Mouse (Mus musculus): Measurements from ENCODE around the gene Nell2. TPM values are rescaled to one million over a fixed set of nuclear protein-coding genes. Genes with fewer than 3 reads are reported as not detected.

Nell2 gene
- polyA plus RNA-seq, 1 experiment from 2014 or later = 0.91 TPM

- Histone ChIP-seq H3K36me3 (no peaks in the 10 kb centered on the region), H3K4me2 (no peak overlapping the region), H3K9me3 (replicated peaks) (no peaks in the 10 kb centered on the region), H3K27me3 (no peaks in the 10 kb centered on the region), H3K9ac (no peak overlapping the region), H3K27ac (no peak overlapping the region), H3K4me1 (replicated peaks) (no peaks in the 10 kb centered on the region), H3K4me3 (no peak overlapping the region)
- ATAC-seq (replicated peaks; ENCODE audit: insufficient number of reproducible peaks, insufficient read depth, low FRiP score, low read depth) = no peak
- WGBS = 76% methylated on average over 7 of the region's 7 CpGs
These were observed 457.5 kb downstream of the Nell2 start for GRCm38 (mm10) chr15:95070881-95071280.

- no peak for ATAC-seq (replicated peaks; ENCODE audit: insufficient number of reproducible peaks, insufficient read depth, low FRiP score, low read depth)
- Histone ChIP-seq H3K4me2 (no peak overlapping the region), H3K27ac (no peak overlapping the region), H3K27me3 (no peaks in the 10 kb centered on the region), H3K4me3 (no peak overlapping the region), H3K9ac (no peak overlapping the region), H3K36me3 (no peaks in the 10 kb centered on the region), H3K4me1 (replicated peaks) (no peaks in the 10 kb centered on the region), H3K9me3 (replicated peaks) (no peaks in the 10 kb centered on the region)
- 71% methylated on average over 1 of the region's 1 CpGs for WGBS
These were observed 459.6 kb downstream of the Nell2 start for GRCm38 (mm10) chr15:95068799-95069198.

- no peaks in the 10 kb centered on the region for H3K9me3 ChIP-seq (replicated peaks)
- no peak overlapping the region for H3K4me2 ChIP-seq
- 89% methylated on average over 1 of the region's 1 CpGs for WGBS
- no peaks in the 10 kb centered on the region for H3K27me3 ChIP-seq
- no peak overlapping the region for H3K4me3 ChIP-seq
- H3K9ac ChIP-seq = no peak overlapping the region
- no peaks in the 10 kb centered on the region for H3K4me1 ChIP-seq (replicated peaks)
- no peak overlapping the region for H3K27ac ChIP-seq
- H3K36me3 ChIP-seq = no peaks in the 10 kb centered on the region
- ATAC-seq (replicated peaks; ENCODE audit: insufficient number of reproducible peaks, insufficient read depth, low FRiP score, low read depth) = no peak
These were observed 460.3 kb downstream of the Nell2 start for GRCm38 (mm10) chr15:95068023-95068422.

GRCm38 (mm10) chr15:95055081-95055650, 473.2 kb downstream of the Nell2 start:
- no peak overlapping the region for H3K4me3 ChIP-seq
- no peak overlapping the region for H3K4me2 ChIP-seq
- H3K27ac ChIP-seq = no peak overlapping the region
- H3K9me3 ChIP-seq (replicated peaks) = no peaks in the 10 kb centered on the region
- H3K4me1 ChIP-seq (replicated peaks) = no peaks in the 10 kb centered on the region
- WGBS = 76% methylated on average over 8 of the region's 8 CpGs
- H3K27me3 ChIP-seq = no peaks in the 10 kb centered on the region
- H3K36me3 ChIP-seq = no peaks in the 10 kb centered on the region
- no peak overlapping the region for H3K9ac ChIP-seq
- ATAC-seq (replicated peaks; ENCODE audit: insufficient number of reproducible peaks, insufficient read depth, low FRiP score, low read depth) = no peak

- Histone ChIP-seq H3K27ac (no peak overlapping the region), H3K9ac (no peak overlapping the region), H3K4me2 (no peak overlapping the region), H3K9me3 (replicated peaks) (no peaks in the 10 kb centered on the region), H3K27me3 (no peaks in the 10 kb centered on the region), H3K4me3 (no peak overlapping the region), H3K4me1 (replicated peaks) (no peaks in the 10 kb centered on the region), H3K36me3 (no peaks in the 10 kb centered on the region)
- WGBS = 72% methylated on average over 6 of the region's 6 CpGs
- ATAC-seq (replicated peaks; ENCODE audit: insufficient number of reproducible peaks, insufficient read depth, low FRiP score, low read depth) = no peak
These were observed 479.1 kb downstream of the Nell2 start for GRCm38 (mm10) chr15:95049171-95049729.

- no peak overlapping the region for H3K9ac ChIP-seq
- H3K4me3 ChIP-seq = no peak overlapping the region
- no peaks in the 10 kb centered on the region for H3K9me3 ChIP-seq (replicated peaks)
- 86% methylated on average over 2 of the region's 2 CpGs for WGBS
- H3K36me3 ChIP-seq = no peaks in the 10 kb centered on the region
- no peak for ATAC-seq (replicated peaks; ENCODE audit: insufficient number of reproducible peaks, insufficient read depth, low FRiP score, low read depth)
- no peak overlapping the region for H3K4me2 ChIP-seq
- H3K27me3 ChIP-seq = no peaks in the 10 kb centered on the region
- no peak overlapping the region for H3K27ac ChIP-seq
- H3K4me1 ChIP-seq (replicated peaks) = no peaks in the 10 kb centered on the region
These were observed 480.9 kb downstream of the Nell2 start for GRCm38 (mm10) chr15:95047486-95047885.

- no peak overlapping the region for H3K4me2 ChIP-seq
- H3K36me3 ChIP-seq = no peaks in the 10 kb centered on the region
- H3K4me3 ChIP-seq = no peak overlapping the region
- no peaks in the 10 kb centered on the region for H3K9me3 ChIP-seq (replicated peaks)
- H3K4me1 ChIP-seq (replicated peaks) = no peaks in the 10 kb centered on the region
- WGBS = 78% methylated on average over 8 of the region's 8 CpGs
- H3K27me3 ChIP-seq = no peaks in the 10 kb centered on the region
- no peak overlapping the region for H3K27ac ChIP-seq
- H3K9ac ChIP-seq = no peak overlapping the region
- no peak for ATAC-seq (replicated peaks; ENCODE audit: insufficient number of reproducible peaks, insufficient read depth, low FRiP score, low read depth)
These were observed 484.3 kb downstream of the Nell2 start for GRCm38 (mm10) chr15:95044011-95044410.

GRCm38 (mm10) chr15:95042437-95042836, 485.9 kb downstream of the Nell2 start:
- no peaks in the 10 kb centered on the region for H3K36me3 ChIP-seq
- H3K4me3 ChIP-seq = no peak overlapping the region
- H3K27ac ChIP-seq = no peak overlapping the region
- no peaks in the 10 kb centered on the region for H3K9me3 ChIP-seq (replicated peaks)
- WGBS = 68% methylated on average over 9 of the region's 9 CpGs
- ATAC-seq (replicated peaks; ENCODE audit: insufficient number of reproducible peaks, insufficient read depth, low FRiP score, low read depth) = no peak
- no peak overlapping the region for H3K4me2 ChIP-seq
- no peak overlapping the region for H3K9ac ChIP-seq
- no peaks in the 10 kb centered on the region for H3K27me3 ChIP-seq
- H3K4me1 ChIP-seq (replicated peaks) = no peaks in the 10 kb centered on the region

GRCm38 (mm10) chr15:95029487-95029875, 498.9 kb downstream of the Nell2 start:
- H3K4me2 ChIP-seq = no peak overlapping the region
- H3K27me3 ChIP-seq = no peaks in the 10 kb centered on the region
- H3K36me3 ChIP-seq = no peaks in the 10 kb centered on the region
- H3K9me3 ChIP-seq (replicated peaks) = no peaks in the 10 kb centered on the region
- no peaks in the 10 kb centered on the region for H3K4me1 ChIP-seq (replicated peaks)
- H3K27ac ChIP-seq = no peak overlapping the region
- H3K9ac ChIP-seq = no peak overlapping the region
- no peak overlapping the region for H3K4me3 ChIP-seq
- no peak for ATAC-seq (replicated peaks; ENCODE audit: insufficient number of reproducible peaks, insufficient read depth, low FRiP score, low read depth)
- WGBS = 78% methylated on average over 5 of the region's 5 CpGs

- H3K4me1 ChIP-seq (replicated peaks) = no peaks in the 10 kb centered on the region
- H3K9ac ChIP-seq = no peak overlapping the region
- no peak overlapping the region for H3K4me3 ChIP-seq
- H3K27ac ChIP-seq = no peak overlapping the region
- H3K4me2 ChIP-seq = no peak overlapping the region
- no peaks in the 10 kb centered on the region for H3K27me3 ChIP-seq
- no peak for ATAC-seq (replicated peaks; ENCODE audit: insufficient number of reproducible peaks, insufficient read depth, low FRiP score, low read depth)
- WGBS = 83% methylated on average over 13 of the region's 13 CpGs
- no peaks in the 10 kb centered on the region for H3K36me3 ChIP-seq
- no peaks in the 10 kb centered on the region for H3K9me3 ChIP-seq (replicated peaks)
These were observed 499.4 kb downstream of the Nell2 start for GRCm38 (mm10) chr15:95028862-95029486.
